Comparison of ENCODE assay signal across 8 mouse cellular contexts in the genomic region with DNA sequence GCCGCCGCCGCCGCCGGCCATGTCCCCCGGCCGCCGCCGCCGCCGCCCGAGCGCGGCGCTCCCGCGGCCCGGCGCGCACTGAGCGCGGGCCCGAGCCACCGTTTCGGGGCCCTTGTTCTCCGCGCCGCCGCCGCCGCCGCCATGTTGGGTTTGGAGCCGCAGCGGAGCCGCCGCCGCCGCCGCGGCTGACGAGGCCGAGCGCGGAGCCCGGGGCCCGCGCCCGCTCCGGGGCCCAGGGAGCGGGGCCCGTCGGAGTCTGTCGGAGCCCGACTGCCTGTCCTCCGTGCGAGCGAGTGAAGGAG. TPM values are rescaled to one million over a fixed set of nuclear protein-coding genes. Genes with fewer than 3 reads are reported as not detected.
DNase-seq lines count a peak whose midpoint lies in the region; ATAC-seq and TF ChIP-seq lines count a peak whose summit lies in the region.

No protein-coding gene starts in this region.

- peak overlapping the region; percentile 94 for H3K4me2 ChIP-seq in embryonic facial prominence, embryonic 12.5 days (replicated peaks)
- H3K4me2 ChIP-seq in myocyte (ENCODE audit: low read depth) = no peak overlapping the region

- no peak for TF ChIP-seq CTCF in left cerebral cortex, adult 2 months (IDR thresholded peaks at IDR 0.05)

- WGBS in embryonic facial prominence, embryonic 12.5 days = under 1% methylated on average over 30 of the region's 57 CpGs

- no peaks in the 10 kb centered on the region for H3K27me3 ChIP-seq in embryonic facial prominence, embryonic 12.5 days
- no peaks in the 10 kb centered on the region for H3K27me3 ChIP-seq in myocyte (ENCODE audit: control insufficient read depth, insufficient read depth, insufficient read length)

- no peak for DNase-seq in left cerebral cortex, adult 2 months (ENCODE audit: extremely low spot score in 1 of 2, low spot score in 2 of 2)
- DNase-seq in left cerebral cortex, postnatal 36 days (ENCODE audit: low spot score in 2 of 2) = no peak
- DNase-seq in thymus, postnatal 0 days (ENCODE audit: low spot score) = no peak
- DNase-seq in layer of hippocampus, adult 11-12 months (ENCODE audit: low spot score) = no peak
- DNase-seq in gastrocnemius, postnatal 14 days = no peak

- peak overlapping the region; percentile 92 for H3ac ChIP-seq in myocyte (ENCODE audit: control insufficient read depth, insufficient read length)

- ATAC-seq in embryonic facial prominence, embryonic 12.5 days (ENCODE audit: insufficient number of reproducible peaks, insufficient read depth, low FRiP score, low TSS enrichment) = no peak
- peak; percentile 52 for ATAC-seq in inflammation-experienced regulatory T-cells, adult 6 months

- H3K27ac ChIP-seq in left cerebral cortex, adult 2 months = peak overlapping the region; percentile 88
- H3K27ac ChIP-seq in embryonic facial prominence, embryonic 12.5 days = peak overlapping the region; percentile 90

- peak overlapping the region; percentile 97 for H3K9ac ChIP-seq in embryonic facial prominence, embryonic 12.5 days

- H3K79me2 ChIP-seq in myocyte (ENCODE audit: control insufficient read depth, insufficient read depth) = peaks cover 47% of the 10 kb centered on the region

- H3K9me3 ChIP-seq in embryonic facial prominence, embryonic 12.5 days = no peaks in the 10 kb centered on the region

- peaks cover 24% of the 10 kb centered on the region for H3K4me1 ChIP-seq in embryonic facial prominence, embryonic 12.5 days

- H3K4me3 ChIP-seq in left cerebral cortex, adult 2 months = peak overlapping the region; percentile 96
- peak overlapping the region; percentile 97 for H3K4me3 ChIP-seq in embryonic facial prominence, embryonic 12.5 days
- peak overlapping the region; percentile 80 for H3K4me3 ChIP-seq in myocyte

- TF ChIP-seq POLR2A in myocyte (IDR thresholded peaks at IDR 0.05; ENCODE audit: insufficient read length, low read depth) = no peak

- intact Hi-C loops in left cerebral cortex, adult 2 months (cut with DNase I) = no loop called here
- intact Hi-C loops in left cerebral cortex, postnatal 36 days (cut with DNase I) = loop anchor here (5.0 kb wide), 1 partner anchor 71 kb away; no protein-coding TSS in a partner anchor
- intact Hi-C loops in gastrocnemius, postnatal 14 days (cut with DNase I; ENCODE audit: low total_unique reads) = no loop called here

- no peaks in the 10 kb centered on the region for H3K36me3 ChIP-seq in embryonic facial prominence, embryonic 12.5 days
- H3K36me3 ChIP-seq in myocyte (ENCODE audit: control insufficient read depth, insufficient read depth) = no peaks in the 10 kb centered on the region

TF ChIP-seq in myocyte, 11 proteins besides CTCF, POLR2A, EP300 and RAD21:
- no peak for TF ChIP-seq CEBPB (IDR thresholded peaks at IDR 0.05; ENCODE audit: insufficient read depth, poor library complexity, severe bottlenecking)
- TF ChIP-seq MYOD1 (IDR thresholded peaks at IDR 0.05; ENCODE audit: control insufficient read depth in 1 of 3, insufficient read length in 2 of 3, low read depth in 2 of 3) = no peak
- no peak for TF ChIP-seq E2F4 (IDR thresholded peaks at IDR 0.05; ENCODE audit: insufficient read depth)
- TF ChIP-seq POLR2AphosphoS2 (IDR thresholded peaks at IDR 0.05; ENCODE audit: insufficient read length, low read depth) = no peak
- TF ChIP-seq USF1 (IDR thresholded peaks at IDR 0.05; ENCODE audit: low read depth) = no peak
- no peak for TF ChIP-seq SRF (IDR thresholded peaks at IDR 0.05; ENCODE audit: control insufficient read depth, insufficient read length, low read depth)
- TF ChIP-seq MAX (IDR thresholded peaks at IDR 0.05; ENCODE audit: low read depth) = no peak
- no peak for TF ChIP-seq REST (IDR thresholded peaks at IDR 0.05; ENCODE audit: insufficient read depth, insufficient read length)
- TF ChIP-seq TCF3 (IDR thresholded peaks at IDR 0.05; ENCODE audit: insufficient read length, low read depth) = no peak
- no peak for TF ChIP-seq MYOG (IDR thresholded peaks at IDR 0.05; ENCODE audit: control insufficient read depth in 1 of 3, insufficient read depth in 1 of 3, insufficient read length in 2 of 3, low read depth in 2 of 3)

RNA-seq across cellular contexts. Expression of a gene that starts 0.2 kb away (rescaled TPM):
- total RNA-seq in left cerebral cortex, adult 2 months (2021) = 10 to 100 TPM; 85.2 to 87.0 TPM
- 10 to 100 TPM; 87.1 to 96.8 TPM for total RNA-seq in left cerebral cortex, postnatal 36 days (2021)
- polyA plus RNA-seq in embryonic facial prominence, embryonic 12.5 days (2016; fragmentation: Nextera tagmentation; extraction: Ambion mirVana) = 19.9 and 32.7 TPM in 2 replicates
- 10 to 100 TPM; 13.6 to 17.2 (median 15.0) TPM for polyA plus RNA-seq in inflammation-experienced regulatory T-cells, adult 6 months (2017; shearing (Covaris generic))
- polyA plus RNA-seq in myocyte (2012; fragmentation: generic; extraction: Trizol) = 24.9 TPM
- polyA plus RNA-seq in thymus, postnatal 0 days (2015; fragmentation: Nextera tagmentation; extraction: Ambion mirVana) = 15.2 and 22.3 TPM in 2 replicates
- total RNA-seq in gastrocnemius, postnatal 14 days (2021) = 10 to 100 TPM; 24.5 to 28.6 TPM

RNA-seq across cellular contexts. Expression of a gene that starts 40.3 kb away (rescaled TPM):
- total RNA-seq in left cerebral cortex, adult 2 months (2021) = not detected
- not detected for total RNA-seq in left cerebral cortex, postnatal 36 days (2021)
- 0.05 TPM in 1 of 2 replicates, not detected in the other for polyA plus RNA-seq in embryonic facial prominence, embryonic 12.5 days (2016; fragmentation: Nextera tagmentation; extraction: Ambion mirVana)
- under 1 TPM in 1 of 3 experiments, not detected in 2; 0.17 TPM for polyA plus RNA-seq in inflammation-experienced regulatory T-cells, adult 6 months (2017; shearing (Covaris generic))
- polyA plus RNA-seq in myocyte (2012; fragmentation: generic; extraction: Trizol) = not detected
- 1.3 and 1.6 TPM in 2 replicates for polyA plus RNA-seq in thymus, postnatal 0 days (2015; fragmentation: Nextera tagmentation; extraction: Ambion mirVana)
- not detected for total RNA-seq in gastrocnemius, postnatal 14 days (2021)
